Mouse (Mus musculus) heart, postnatal 0 days (tissue): ENCODE measurements around the gene Adprh. TPM values are rescaled to one million over a fixed set of nuclear protein-coding genes. Genes with fewer than 3 reads are reported as not detected.
A peak's percentile ranks its signal among the peaks of the same experiment; 100 is the strongest.

Experiments
- ATAC-seq: fragments of 200-750 bp; cut with Nextera tagmentation; 2 replicates; pipeline ENCODE4 v1.8.0; 2017; ENCODE audit warnings: low read depth, moderate number of reproducible peaks, moderate library complexity; ENCODE audit not compliant: insufficient read depth
- DNase-seq: peaks from one replicate; pipeline ENCODE4 v3.0.0-alpha.2; 2016; ENCODE audit warnings: low spot score
- H3K27ac ChIP-seq: fragments of 300-500 bp; sonication (generic); 2 replicates; pipeline ENCODE4 v1.5.1; 2014; ENCODE audit warnings: low read depth, mild to moderate bottlenecking
- H3K27me3 ChIP-seq: fragments of 300-500 bp; sonication (generic); 2 replicates; pipeline ENCODE4 v1.6.1; 2014; ENCODE audit warnings: low read length, mixed read lengths; ENCODE audit not compliant: control insufficient read depth, insufficient read depth
- H3K36me3 ChIP-seq: fragments of 300-500 bp; sonication (generic); replicated peaks from 2 replicates; pipeline ENCODE4 v1.6.1; 2014; ENCODE audit warnings: low read length, mixed read lengths; ENCODE audit not compliant: control insufficient read depth, insufficient read depth
- H3K4me1 ChIP-seq: fragments of 300-500 bp; sonication (generic); 2 replicates; pipeline ENCODE4 v1.6.1; 2014; ENCODE audit warnings: antibody characterized with exemption; ENCODE audit not compliant: control insufficient read depth, insufficient read depth
- H3K4me2 ChIP-seq: fragments of 300-500 bp; sonication (generic); 2 replicates; pipeline ENCODE4 v1.6.1; 2014; ENCODE audit warnings: low read depth, mild to moderate bottlenecking, low read length, moderate library complexity
- H3K4me3 ChIP-seq: fragments of 300-500 bp; sonication (generic); 2 replicates; pipeline ENCODE4 v1.5.1; 2014; ENCODE audit warnings: low read depth, low read length
- H3K9ac ChIP-seq: fragments of 300-500 bp; sonication (generic); replicated peaks from 2 replicates; pipeline ENCODE4 v1.6.1; 2014; ENCODE audit warnings: low read depth, low read length, mixed read lengths
- H3K9me3 ChIP-seq: fragments of 300-500 bp; sonication (generic); replicated peaks from 2 replicates; pipeline ENCODE4 v1.6.1; 2016; ENCODE audit warnings: low read length; ENCODE audit not compliant: control insufficient read depth
- CTCF ChIP-seq: IDR thresholded peaks from 2 replicates; pipeline ENCODE4 v1.5.1; 2016; ENCODE audit warnings: antibody characterized with exemption, control low read depth, low read depth
- EP300 ChIP-seq: IDR thresholded peaks from 2 replicates; pipeline ENCODE4 v1.6.1; 2016; ENCODE audit warnings: antibody characterized with exemption, low read depth
- WGBS: fragments of 180-500 bp; shearing (Covaris S2); extraction: QIAGEN DNeasy Blood & Tissue Kit; methylation state at CpG from one replicate; pipeline ENCODE4 v1.1.7; 2014; 5-methylcytosine and 5-hydroxymethylcytosine counted together
- polyA plus RNA-seq: library from polyadenylated mRNA; unstranded; fragments of >200 nt; fragmentation: Nextera tagmentation; extraction: Ambion mirVana; gene quantifications from 2 replicates; pipeline ENCODE4 v1.2.1, GENCODE M21; 2015
- total RNA-seq: library from RNA; depleted of rRNA; stranded (reverse); fragments of >200 nt; gene quantifications from 2 replicates; pipeline ENCODE4 v1.2.3, GENCODE M21; 2014; ENCODE audit warnings: low replicate concordance; rRNA removed

The Adprh gene
- total and polyA plus RNA-seq, 2 experiments from 2014 or later: 30.9 to 69.5 TPM

DNA sequence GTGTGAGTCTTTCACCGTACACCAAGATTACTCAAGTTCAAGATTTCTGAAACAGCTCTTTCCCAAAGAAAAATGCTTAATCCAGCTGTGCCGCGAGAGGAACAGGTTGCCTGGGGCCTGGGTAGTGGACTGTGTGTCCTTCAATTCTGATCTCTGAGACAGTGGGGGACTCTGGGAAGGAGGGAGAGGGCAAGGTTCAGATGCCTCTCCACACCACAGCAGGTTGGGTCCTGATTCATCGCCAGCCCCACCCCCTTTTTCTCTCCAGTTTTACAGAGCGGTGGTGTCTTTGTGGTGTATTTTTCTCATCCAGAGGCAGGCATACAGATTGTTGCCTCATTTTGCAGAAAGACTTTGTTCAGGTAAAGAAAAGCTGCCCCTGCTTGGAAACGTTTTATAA, 54.2 kb downstream of the Adprh start:
- TF ChIP-seq EP300 (no peak), CTCF (no peak)
- 92% methylated on average over 6 of the region's 6 CpGs for WGBS
- Histone ChIP-seq H3K9ac (no peak overlapping the region), H3K9me3 (no peaks in the 10 kb centered on the region), H3K4me1 (peaks cover 11% of the 10 kb centered on the region; the same call in 1 of the 2 replicates), H3K4me2 (no peak overlapping the region), H3K27ac (no peak overlapping the region), H3K36me3 (no peaks in the 10 kb centered on the region), H3K27me3 (no peaks in the 10 kb centered on the region), H3K4me3 (no peak overlapping the region)
- ATAC-seq (no peak), DNase-seq (no peak)

- no peaks in the 10 kb centered on the region for H3K36me3 ChIP-seq
- no peak overlapping the region for H3K4me3 ChIP-seq
- no peak overlapping the region for H3K9ac ChIP-seq
- peak overlapping the region; percentile 44; the same call in 1 of the 2 replicates for H3K27ac ChIP-seq
- no peaks in the 10 kb centered on the region for H3K9me3 ChIP-seq
- DNase-seq (peak; percentile 60), ATAC-seq (no peak; the same call in 1 of the 2 replicates)
- H3K27me3 ChIP-seq: no peaks in the 10 kb centered on the region
- 24% methylated on average over 13 of the region's 13 CpGs for WGBS
- peaks cover 11% of the 10 kb centered on the region; the same call in 1 of the 2 replicates for H3K4me1 ChIP-seq
- TF ChIP-seq CTCF (no peak), EP300 (no peak)
- H3K4me2 ChIP-seq: peak overlapping the region; percentile 34
These were observed 56.3 kb downstream of the Adprh start for GRCm38 (mm10) chr16:38396155-38396554.

DNA sequence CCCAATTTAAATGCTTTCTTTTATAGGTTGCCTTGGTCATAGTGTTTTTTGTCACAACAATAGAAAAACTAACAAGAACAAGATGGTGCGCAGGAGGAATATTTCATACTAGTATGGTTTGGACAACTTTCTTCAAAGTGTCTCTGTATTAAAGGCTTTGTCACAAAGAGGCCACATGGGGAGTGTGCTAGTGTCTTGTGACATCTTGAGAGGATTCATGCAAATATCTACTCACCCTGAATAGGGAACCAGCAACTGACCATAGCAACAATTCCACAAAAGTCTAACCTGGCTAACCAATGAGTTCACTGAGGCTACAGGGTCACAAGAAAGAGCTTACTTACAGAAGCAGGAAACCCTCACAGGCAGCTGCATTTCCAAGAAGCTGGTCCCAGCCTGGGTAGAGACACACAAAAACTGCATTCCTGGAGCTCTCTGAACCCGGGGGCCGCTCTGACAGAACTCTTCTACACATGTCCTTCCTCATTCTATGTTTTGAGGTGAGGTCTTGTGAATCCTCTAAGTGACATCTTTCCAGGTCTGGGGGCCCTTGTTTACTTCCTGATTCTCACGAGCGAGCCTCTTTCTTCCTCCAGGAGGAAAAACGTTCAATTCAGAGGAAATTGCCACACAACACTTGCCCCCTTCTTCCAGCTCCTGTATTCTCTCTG, 57.3 kb downstream of the Adprh start:
- Histone ChIP-seq H3K4me2 (no peak overlapping the region), H3K9me3 (no peaks in the 10 kb centered on the region), H3K36me3 (no peaks in the 10 kb centered on the region), H3K9ac (no peak overlapping the region), H3K4me1 (peaks cover 11% of the 10 kb centered on the region; the same call in 1 of the 2 replicates), H3K27ac (no peak overlapping the region), H3K4me3 (no peak overlapping the region), H3K27me3 (no peaks in the 10 kb centered on the region)
- no peak for TF ChIP-seq EP300
- no peak for DNase-seq
- 71% methylated on average over 6 of the region's 6 CpGs for WGBS
- no peak for ATAC-seq

- H3K9ac ChIP-seq: no peak overlapping the region
- TF ChIP-seq EP300: no peak
- TF ChIP-seq CTCF: no peak
- H3K27ac ChIP-seq: peak overlapping the region; percentile 47
- H3K4me3 ChIP-seq: no peak overlapping the region
- no peaks in the 10 kb centered on the region for H3K36me3 ChIP-seq
- ATAC-seq (peak; percentile 30), DNase-seq (no peak)
- H3K9me3 ChIP-seq: no peaks in the 10 kb centered on the region
- no peaks in the 10 kb centered on the region for H3K27me3 ChIP-seq
- no peak overlapping the region for H3K4me2 ChIP-seq
- 0 out of 2 replicates have a peak, but pooled peaks cover 2% of the 10 kb centered on the region for H3K4me1 ChIP-seq
- WGBS: 86% methylated on average over 8 of the region's 8 CpGs
These were observed 58.3 kb downstream of the Adprh start for GRCm38 (mm10) chr16:38394191-38394618.

Other genes with a start within 250 kb of the Adprh start
- not detected in 2 replicates for gene Nr1i2, start 157.9 kb downstream of the Adprh start, total RNA-seq
- gene Nr1i2, start 157.9 kb downstream of the Adprh start, polyA plus RNA-seq: not detected in 2 replicates
- gene Maats1, start 110.6 kb downstream of the Adprh start, total RNA-seq: not detected in 2 replicates
- gene Maats1, start 110.6 kb downstream of the Adprh start, polyA plus RNA-seq: 0.10 and 0.15 TPM in 2 replicates
- gene Cox17, start 105.7 kb downstream of the Adprh start, total RNA-seq: 84.7 and 177 TPM in 2 replicates
- gene Cox17, start 105.7 kb downstream of the Adprh start, polyA plus RNA-seq: 579 and 627 TPM in 2 replicates
- not detected in 2 replicates for gene Gm21987, start 105.7 kb downstream of the Adprh start, total RNA-seq
- gene Gm21987, start 105.7 kb downstream of the Adprh start, polyA plus RNA-seq: 5.1 and 6.2 TPM in 2 replicates
- gene Popdc2, start 90.5 kb downstream of the Adprh start, total RNA-seq: 982 and 1,104 TPM in 2 replicates
- 564 and 675 TPM in 2 replicates for gene Popdc2, start 90.5 kb downstream of the Adprh start, polyA plus RNA-seq
- 13.4 and 14.5 TPM in 2 replicates for gene Pla1a, start 19.6 kb downstream of the Adprh start, total RNA-seq
- gene Pla1a, start 19.6 kb downstream of the Adprh start, polyA plus RNA-seq: 4.6 and 4.9 TPM in 2 replicates
- gene Cd80, start 2.9 kb upstream of the Adprh start, total RNA-seq: 0.15 TPM in 1 of 2 replicates, not detected in the other
- 0.22 and 0.34 TPM in 2 replicates for gene Cd80, start 2.9 kb upstream of the Adprh start, polyA plus RNA-seq
- 46.2 and 90.1 TPM in 2 replicates for gene Timmdc1, start 70.0 kb upstream of the Adprh start, total RNA-seq
- gene Timmdc1, start 70.0 kb upstream of the Adprh start, polyA plus RNA-seq: 47.4 and 51.0 TPM in 2 replicates
- 17.6 and 20.5 TPM in 2 replicates for gene Poglut1, start 97.6 kb upstream of the Adprh start, total RNA-seq
- gene Poglut1, start 97.6 kb upstream of the Adprh start, polyA plus RNA-seq: 13.3 and 13.8 TPM in 2 replicates
- 11.7 and 28.7 TPM in 2 replicates for gene Tmem39a, start 106.0 kb upstream of the Adprh start, total RNA-seq
- 23.3 and 23.8 TPM in 2 replicates for gene Tmem39a, start 106.0 kb upstream of the Adprh start, polyA plus RNA-seq